Mouse (Mus musculus): ENCODE measurements around the gene Oprm1. TPM values are rescaled to one million over a fixed set of nuclear protein-coding genes. Genes with fewer than 3 reads are reported as not detected.

Oprm1 gene
- polyA plus RNA-seq, 1 experiment from 2014 or later, result not detected

Other genes with a start within 250 kb of the Oprm1 start
- gene Gm10945, start 3.3 kb downstream of the Oprm1 start, polyA plus RNA-seq (2018), result not detected in 3 replicates